Mouse (Mus musculus) cerebellum, adult (tissue): ENCODE measurements around the gene Cacna1e.

Experiments
- ATAC-seq: cut with Nextera tagmentation; 2 replicates; pipeline ENCODE4 v1.9.2; 2017; ENCODE audit warnings: mild to moderate bottlenecking, moderate library complexity, mixed read lengths; ENCODE audit not compliant: insufficient number of reproducible peaks, low FRiP score, low TSS enrichment

The Cacna1e gene

DNA sequence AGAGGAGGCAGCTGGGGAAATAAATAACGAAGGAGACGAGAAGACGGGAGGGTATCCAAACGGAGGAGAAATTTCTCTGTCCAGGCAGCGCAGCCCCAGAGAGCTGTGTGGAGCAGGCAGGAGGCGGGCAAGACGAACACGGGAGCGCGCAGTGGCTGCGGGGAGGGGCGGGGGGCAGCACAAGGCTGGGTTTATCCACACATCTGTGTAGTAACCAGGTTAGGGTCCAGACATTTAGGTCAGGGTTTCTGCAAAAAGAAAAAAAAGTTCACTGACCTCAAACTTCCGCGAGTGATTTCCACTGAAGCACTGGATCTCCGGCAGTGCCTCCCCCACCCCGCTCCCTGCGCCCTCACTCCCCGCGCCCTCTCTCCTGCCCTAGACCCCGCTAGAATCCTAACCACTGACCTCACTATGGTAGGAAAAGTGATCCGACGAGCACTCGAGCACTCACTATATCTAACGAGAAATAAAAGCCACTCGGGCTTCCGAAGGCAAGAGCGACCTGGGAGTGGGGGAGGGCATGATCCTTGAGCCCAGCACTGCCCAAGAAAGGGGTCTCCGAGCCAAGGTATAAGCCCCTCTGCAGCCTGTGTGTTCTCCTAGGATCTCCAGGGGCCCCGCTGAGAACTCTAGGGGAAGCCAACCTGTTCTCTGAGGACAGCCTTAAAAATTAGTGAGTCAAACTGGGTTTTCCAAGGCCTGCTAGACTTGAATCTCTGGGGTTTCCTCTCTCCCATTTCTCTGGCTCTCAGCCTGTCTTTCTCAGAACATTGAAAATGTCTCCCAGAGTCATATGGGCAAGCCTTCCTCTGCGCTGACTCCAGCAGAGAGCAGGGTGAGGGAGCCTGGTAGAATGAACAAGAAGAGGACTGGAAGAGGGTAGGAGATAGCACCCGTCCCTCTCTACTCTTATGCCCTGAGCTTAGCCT lies at the start of gene Cacna1e:
Gene Cacna1e, minus strand, starts transcription at position 227 of the 932 bp plus-strand sequence.
- no peak for ATAC-seq

DNA sequence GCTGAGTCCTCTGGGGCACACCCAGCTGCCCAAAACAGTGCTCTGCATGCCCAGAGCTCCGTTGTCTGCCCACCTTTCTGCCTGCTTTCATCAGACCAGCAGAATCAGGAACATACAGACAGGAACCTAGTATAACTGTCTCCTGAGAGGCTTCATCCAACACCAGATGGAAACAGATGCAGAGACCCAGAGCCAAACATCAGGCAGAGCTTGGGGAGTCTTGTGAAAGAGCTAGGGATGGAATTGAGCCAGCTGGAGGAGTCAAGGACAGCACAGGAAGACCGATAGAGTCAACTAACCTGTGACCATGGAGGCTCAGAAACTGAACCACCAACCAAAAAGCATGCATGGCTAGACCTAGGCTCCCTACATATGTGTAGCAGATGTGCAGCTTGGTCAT lies 34.1 kb upstream of the Cacna1e start:
- no peak for ATAC-seq

GRCm38 (mm10) chr1:154917438-154917837 lies 33.1 kb upstream of the Cacna1e start:
- no peak for ATAC-seq

GRCm38 (mm10) chr1:154909554-154909953 lies 25.3 kb upstream of the Cacna1e start:
- no peak for ATAC-seq

DNA sequence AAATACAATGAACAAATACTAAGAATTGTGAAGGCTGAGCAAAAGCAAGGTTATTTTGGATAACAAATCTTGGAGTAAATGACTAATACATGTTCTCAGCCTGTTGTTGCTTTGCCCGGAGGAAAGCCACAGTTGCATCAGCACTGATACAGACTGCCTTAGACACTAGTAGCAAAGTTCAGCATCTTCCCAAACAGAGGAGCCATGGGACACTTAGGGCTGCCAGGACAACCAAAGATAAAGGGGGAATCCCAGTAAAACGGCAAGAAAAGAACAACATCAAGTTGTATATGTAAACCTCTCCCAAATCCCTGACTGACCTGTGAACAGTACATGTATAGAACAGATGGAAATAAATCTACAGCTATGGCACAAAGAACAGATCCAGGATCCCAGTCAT lies 13.1 kb upstream of the Cacna1e start:
- ATAC-seq, result no peak

DNA sequence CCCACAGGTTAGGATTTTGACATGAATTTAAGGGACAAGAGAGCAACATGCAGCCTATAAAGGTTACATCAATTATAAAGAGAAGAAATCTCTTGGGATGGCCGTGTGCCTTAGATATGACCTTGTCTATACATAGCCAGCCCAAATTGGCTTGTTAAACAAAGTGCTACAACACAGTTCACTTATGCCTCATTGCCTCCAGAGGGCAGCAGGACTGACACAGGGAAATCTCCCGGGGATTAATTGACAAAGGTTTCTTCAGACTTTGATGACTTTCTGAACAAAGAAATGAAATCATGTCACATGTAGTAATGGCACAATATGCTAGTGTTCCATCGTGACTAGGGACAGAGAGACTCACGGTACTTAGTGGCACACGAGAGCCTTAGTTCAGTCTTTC lies 5.9 kb upstream of the Cacna1e start:
- no peak for ATAC-seq

GRCm38 (mm10) chr1:154888495-154888894 lies 4.2 kb upstream of the Cacna1e start:
- no peak for ATAC-seq

DNA sequence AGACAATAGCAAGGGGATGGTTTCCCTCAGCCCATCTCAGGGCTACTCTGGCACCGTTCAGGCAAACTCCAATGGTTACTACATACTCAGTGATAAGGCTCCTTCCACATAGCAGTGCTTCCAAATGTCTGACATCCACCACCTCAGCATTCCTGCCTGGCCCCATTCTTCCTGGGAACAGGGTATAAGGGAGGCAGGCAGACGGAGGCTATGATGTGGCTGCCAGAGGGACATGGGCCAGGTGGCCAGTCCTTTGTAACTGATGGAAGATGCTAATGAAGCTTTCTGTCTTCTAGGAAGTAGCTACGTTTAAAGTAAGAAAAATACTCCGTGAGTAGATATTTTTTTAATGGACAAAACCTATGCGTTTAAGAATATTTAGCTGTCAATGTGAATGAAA lies 3.7 kb upstream of the Cacna1e start:
- ATAC-seq, result peak; percentile 62; the same call in 1 of the 2 replicates

DNA sequence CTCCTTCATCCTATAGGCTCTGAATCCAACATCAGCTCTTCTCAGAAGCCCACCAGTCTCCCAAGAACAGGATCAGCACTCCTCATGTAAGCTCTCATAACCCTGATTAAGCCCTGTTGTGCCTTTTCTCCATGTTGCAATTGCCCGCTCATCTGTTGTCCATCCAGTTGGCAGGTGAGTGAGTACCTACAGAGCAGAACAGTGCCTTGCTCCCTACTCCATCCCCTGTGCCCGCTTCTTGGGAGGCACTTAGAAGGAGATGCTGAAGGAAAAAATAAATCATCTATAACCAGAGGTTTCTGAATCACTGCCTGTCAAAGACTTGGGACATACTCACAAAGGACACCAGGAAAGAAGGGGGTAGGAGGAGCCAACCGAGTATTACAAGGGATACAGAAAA lies 3.2 kb upstream of the Cacna1e start:
- no peak for ATAC-seq

GRCm38 (mm10) chr1:154886611-154887010 lies 2.3 kb upstream of the Cacna1e start:
- no peak for ATAC-seq

- no peak for ATAC-seq
These were observed 877 bp upstream of the Cacna1e start for GRCm38 (mm10) chr1:154885207-154885548.

GRCm38 (mm10) chr1:154883596-154884191 lies 607 bp downstream of the Cacna1e start:
- ATAC-seq, result no peak

DNA sequence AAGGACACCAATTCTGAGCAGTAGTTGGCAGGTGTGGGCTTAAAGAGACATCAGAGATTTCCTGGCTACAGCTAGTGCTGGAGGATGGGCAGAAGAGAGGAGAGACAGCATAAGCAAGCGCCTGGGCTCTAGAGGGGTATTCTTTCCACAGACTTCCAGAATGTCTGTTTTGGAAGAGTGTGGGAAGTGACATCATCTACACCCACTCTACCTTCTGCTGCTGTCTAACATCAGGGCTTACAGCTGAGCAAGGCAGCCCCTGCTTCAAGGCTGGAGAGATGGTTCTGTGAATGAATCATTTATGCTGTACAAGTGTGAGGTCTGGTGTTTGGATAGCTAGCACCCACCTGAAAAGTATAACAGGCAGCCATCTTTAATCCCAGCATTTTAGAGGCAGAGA lies 18.3 kb downstream of the Cacna1e start:
- no peak for ATAC-seq

DNA sequence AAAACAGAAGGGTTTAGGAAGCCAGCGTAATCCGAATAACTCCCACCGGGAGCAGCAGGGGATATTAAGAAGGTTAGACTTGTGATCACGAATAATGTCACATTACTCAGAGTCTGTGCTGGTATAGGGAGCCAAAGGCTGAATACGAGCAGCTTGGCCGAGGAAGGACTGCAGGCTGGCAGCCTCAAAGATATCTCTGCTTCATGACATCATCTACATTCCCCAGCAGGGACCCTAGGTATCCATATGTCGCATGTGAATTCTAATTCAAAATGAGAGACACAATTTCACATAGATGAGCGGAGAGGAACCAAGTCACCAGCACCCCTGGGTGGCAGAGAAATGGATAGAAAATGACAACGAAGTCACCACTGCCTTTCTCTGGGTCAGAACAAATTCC lies 22.9 kb downstream of the Cacna1e start:
- ATAC-seq, result peak; percentile 98

- ATAC-seq, result no peak
These were observed 29.7 kb downstream of the Cacna1e start for GRCm38 (mm10) chr1:154854564-154854963.

GRCm38 (mm10) chr1:154850515-154851287 lies 33.6 kb downstream of the Cacna1e start:
- no peak for ATAC-seq

- ATAC-seq, result no peak
These were observed 35.4 kb downstream of the Cacna1e start for GRCm38 (mm10) chr1:154848683-154849579.

- no peak for ATAC-seq
These were observed 37.4 kb downstream of the Cacna1e start for GRCm38 (mm10) chr1:154846900-154847299.

- no peak for ATAC-seq
These were observed 40.9 kb downstream of the Cacna1e start for GRCm38 (mm10) chr1:154843427-154843826.

- ATAC-seq, result peak; percentile 45; the same call in 1 of the 2 replicates
These were observed 42.0 kb downstream of the Cacna1e start for GRCm38 (mm10) chr1:154842336-154842735.
